Mouse (Mus musculus) liver, embryonic 14.5 days (tissue): ENCODE measurements around the gene Gm45208. TPM values are rescaled to one million over a fixed set of nuclear protein-coding genes. Genes with fewer than 3 reads are reported as not detected.

Experiments used
- ATAC-seq: fragments of 200-750 bp; cut with Nextera tagmentation; 2 replicates; pipeline ENCODE4 v1.8.0; 2017; ENCODE audit warnings: moderate number of reproducible peaks, mild to moderate bottlenecking, moderate library complexity; ENCODE audit not compliant: insufficient read depth
- DNase-seq, 3 experiments: peaks; one replicate each; pipeline ENCODE4 v3.0.0-alpha.2; 2012 to 2013; ENCODE audit warnings: low read depth in 3 of 3, low spot score in 3 of 3
- H3K27ac ChIP-seq: fragments of 300-500 bp; sonication (generic); 2 replicates; pipeline ENCODE4 v1.5.1; 2014; ENCODE audit warnings: moderate library complexity, mild to moderate bottlenecking, control low read depth, inconsistent platforms
- H3K27me3 ChIP-seq: fragments of 300-500 bp; sonication (generic); 2 replicates; pipeline ENCODE4 v1.6.1; 2014; ENCODE audit warnings: mild to moderate bottlenecking, low read length, moderate library complexity; ENCODE audit not compliant: control insufficient read depth, insufficient read depth
- H3K36me3 ChIP-seq: fragments of 300-500 bp; sonication (generic); replicated peaks from 2 replicates; pipeline ENCODE4 v1.6.1; 2014; ENCODE audit warnings: low read depth; ENCODE audit not compliant: control insufficient read depth, insufficient read depth
- H3K4me1 ChIP-seq, 2 experiments: fragments of 200-500 bp in 1 of 2; fragments of 300-500 bp in 1 of 2; sonication (generic) in 1 of 2; replicated peaks; 2 replicates each; pipeline ENCODE4 v1.6.1; 2012 to 2014; ENCODE audit warnings: antibody characterized with exemption in 1 of 2, inconsistent platforms in 1 of 2, low read length in 1 of 2; ENCODE audit not compliant: control insufficient read depth in 2 of 2, insufficient read depth in 2 of 2
- H3K4me2 ChIP-seq: fragments of 300-500 bp; sonication (generic); 2 replicates; pipeline ENCODE4 v1.6.1; 2014; ENCODE audit warnings: low read depth, mild to moderate bottlenecking, control low read depth, moderate library complexity
- H3K4me3 ChIP-seq, 2 experiments: fragments of 200-500 bp in 1 of 2; fragments of 300-500 bp in 1 of 2; sonication (generic) in 1 of 2; 2 replicates each; pipeline ENCODE4 v1.5.1; 2012 to 2014; ENCODE audit warnings: low read depth in 2 of 2, low read length in 2 of 2, mild to moderate bottlenecking in 2 of 2, control low read depth in 1 of 2, inconsistent platforms in 1 of 2, moderate library complexity in 1 of 2; ENCODE audit not compliant: insufficient read depth in 1 of 2
- H3K9ac ChIP-seq: fragments of 300-500 bp; sonication (generic); replicated peaks from 2 replicates; pipeline ENCODE4 v1.6.1; 2014; ENCODE audit warnings: mild to moderate bottlenecking, control low read depth, moderate library complexity
- H3K9me3 ChIP-seq: fragments of 300-500 bp; sonication (generic); 2 replicates; pipeline ENCODE4 v1.6.1; 2016; ENCODE audit warnings: low read length, mixed read lengths; ENCODE audit not compliant: control insufficient read depth
- CTCF ChIP-seq: IDR thresholded peaks from 2 replicates; pipeline ENCODE4 v1.5.1; 2016; ENCODE audit warnings: antibody characterized with exemption, low read depth, control low read depth
- EP300 ChIP-seq: IDR thresholded peaks from 2 replicates; pipeline ENCODE4 v1.6.1; 2016; ENCODE audit warnings: antibody characterized with exemption, low read depth
- WGBS: fragments of 180-500 bp; shearing (Covaris S2); extraction: QIAGEN DNeasy Blood & Tissue Kit; methylation state at CpG from one replicate; pipeline ENCODE4 v1.1.7; 2014; ENCODE audit not compliant: insufficient replicate concordance; 5-methylcytosine and 5-hydroxymethylcytosine counted together
- polyA plus RNA-seq, 2 experiments: library from polyadenylated mRNA; depleted of rRNA in 1 of 2; stranded (reverse) in 1 of 2; unstranded in 1 of 2; fragments of >200 nt; fragmentation: Nextera tagmentation in 1 of 2; extraction: Ambion mirVana in 1 of 2; gene quantifications; 2 replicates each; pipeline versions ENCODE4 v1.2.1 to v1.2.3; 2012 to 2014

Gene Gm45208
- polyA plus RNA-seq, 2 experiments: 0.18 TPM; not detected in 1

- Histone ChIP-seq H3K9ac (no peak overlapping the region), H3K4me2 (no peak overlapping the region), H3K4me3 (no peak overlapping the region), H3K4me1 (peaks cover 0 to 6% of the 10 kb centered on the region in 2 experiments; a peak in 1 of 4 replicates), H3K36me3 (no peaks in the 10 kb centered on the region), H3K9me3 (no peaks in the 10 kb centered on the region), H3K27ac (no peak overlapping the region), H3K27me3 (no peaks in the 10 kb centered on the region)
- ATAC-seq (no peak), DNase-seq (no peak)
- TF ChIP-seq EP300: no peak
- no peak for TF ChIP-seq CTCF
- 79% methylated on average over 13 of the region's 13 CpGs for WGBS
Observed at GRCm38 (mm10) chrX:7727176-7727575, 5.1 kb downstream of the Gm45208 start.

- peak within 1 kb of the TSS; percentile 61 for H3K4me2 ChIP-seq
- 0 out of 2 replicates have a peak, but pooled peaks have one; percentile 13 for TF ChIP-seq CTCF
- TF ChIP-seq EP300: no peak
- H3K9me3 ChIP-seq: no peaks in the 10 kb centered on the region
- H3K4me1 ChIP-seq: peaks cover 0 to 2% of the 10 kb centered on the region in 2 experiments; a peak in 1 of 4 replicates
- H3K27me3 ChIP-seq: no peaks in the 10 kb centered on the region
- ATAC-seq: peak; percentile 90
- H3K27ac ChIP-seq: peak within 1 kb of the TSS; percentile 22; the same call in 1 of the 2 replicates
- 10% methylated on average over 42 of the region's 42 CpGs for WGBS
- H3K4me3 ChIP-seq: peak within 1 kb of the TSS; percentile 41 to 55
- no peaks in the 10 kb centered on the region for H3K36me3 ChIP-seq
- DNase-seq: peak; percentile 72 to 74 (median 72)
- peak within 1 kb of the TSS; percentile 47 for H3K9ac ChIP-seq
Observed at GRCm38 (mm10) chrX:7728215-7728921, 6.3 kb downstream of the Gm45208 start, which contains the start of gene Praf2. TSS of gene Praf2 (plus strand) at chrX:7728439.

GRCm38 (mm10) chrX:7728922-7729265, 6.8 kb downstream of the Gm45208 start:
- peak overlapping the region; percentile 61 for H3K4me2 ChIP-seq
- TF ChIP-seq EP300 (no peak), CTCF (no peak)
- no peaks in the 10 kb centered on the region for H3K36me3 ChIP-seq
- 33% methylated on average over 4 of the region's 4 CpGs for WGBS
- H3K27me3 ChIP-seq: no peaks in the 10 kb centered on the region
- DNase-seq (no peak), ATAC-seq (0 out of 2 replicates have a peak, but pooled peaks have one; percentile 2)
- peaks cover 0 to 2% of the 10 kb centered on the region in 2 experiments; a peak in 1 of 4 replicates for H3K4me1 ChIP-seq
- no peak overlapping the region for H3K9ac ChIP-seq
- no peak overlapping the region for H3K27ac ChIP-seq
- peak overlapping the region; percentile 41 to 55; a peak in 3 of 4 replicates for H3K4me3 ChIP-seq
- no peaks in the 10 kb centered on the region for H3K9me3 ChIP-seq

- 19% methylated on average over 25 of the region's 26 CpGs for WGBS
- H3K4me2 ChIP-seq: peak overlapping the region; percentile 38
- H3K27ac ChIP-seq: no peak overlapping the region
- H3K36me3 ChIP-seq: no peaks in the 10 kb centered on the region
- no peaks in the 10 kb centered on the region for H3K9me3 ChIP-seq
- no peaks in the 10 kb centered on the region for H3K27me3 ChIP-seq
- H3K9ac ChIP-seq: no peak overlapping the region
- peak overlapping the region; percentile 10 to 35; a peak in 1 of 4 replicates for H3K4me3 ChIP-seq
- no peak for TF ChIP-seq EP300
- peak; percentile 88 for TF ChIP-seq CTCF
- ATAC-seq: peak; percentile 60
- DNase-seq: peak in 2 of 3 experiments; percentile 37 to 43
- H3K4me1 ChIP-seq: peaks cover 0 to 2% of the 10 kb centered on the region in 2 experiments; a peak in 1 of 4 replicates
Observed at GRCm38 (mm10) chrX:7733571-7734156, 11.6 kb downstream of the Gm45208 start.

- 67% methylated on average over 13 of the region's 14 CpGs for WGBS
- Histone ChIP-seq H3K4me3 (no peak overlapping the region), H3K36me3 (no peaks in the 10 kb centered on the region), H3K4me2 (no peak overlapping the region), H3K9me3 (no peaks in the 10 kb centered on the region), H3K9ac (no peak overlapping the region), H3K27me3 (no peaks in the 10 kb centered on the region), H3K4me1 (peaks cover 0 to 12% of the 10 kb centered on the region in 2 experiments; a peak in 2 of 4 replicates), H3K27ac (no peak overlapping the region)
- ATAC-seq (peak; percentile 64), DNase-seq (no peak)
- TF ChIP-seq CTCF: no peak
- no peak for TF ChIP-seq EP300
Observed at GRCm38 (mm10) chrX:7739336-7740081, 17.5 kb downstream of the Gm45208 start.
